Mouse (Mus musculus) midbrain, embryonic 13.5 days (tissue): ENCODE measurements around the gene Idh1. TPM values are rescaled to one million over a fixed set of nuclear protein-coding genes. Genes with fewer than 3 reads are reported as not detected.
"Not testable (repeated sequence)": the region's sequence is repeated elsewhere in the genome, so short reads cannot be mapped to it uniquely, and the experiment has no call there.

ENCODE experiments used
- ATAC-seq: fragments of 200-750 bp; cut with Nextera tagmentation; 2 replicates; pipeline ENCODE4 v1.8.0; 2017; ENCODE audit warnings: mild to moderate bottlenecking, moderate TSS enrichment, moderate library complexity
- H3K27ac ChIP-seq: fragments of 300-500 bp; sonication (generic); 2 replicates; pipeline ENCODE4 v1.5.1; 2015; ENCODE audit warnings: inconsistent platforms, mild to moderate bottlenecking, moderate library complexity
- H3K27me3 ChIP-seq: fragments of 300-500 bp; sonication (generic); 2 replicates; pipeline ENCODE4 v1.6.1; 2015; ENCODE audit warnings: mild to moderate bottlenecking, inconsistent platforms
- H3K36me3 ChIP-seq: fragments of 300-500 bp; sonication (generic); 2 replicates; pipeline ENCODE4 v1.6.1; 2015; ENCODE audit warnings: mild to moderate bottlenecking, inconsistent platforms
- H3K4me1 ChIP-seq: fragments of 300-500 bp; sonication (generic); replicated peaks from 2 replicates; pipeline ENCODE4 v1.6.1; 2015; ENCODE audit warnings: inconsistent platforms
- H3K4me2 ChIP-seq: fragments of 300-500 bp; sonication (generic); replicated peaks from 2 replicates; pipeline ENCODE4 v1.6.1; 2015; ENCODE audit warnings: moderate library complexity, mild to moderate bottlenecking, inconsistent platforms
- H3K4me3 ChIP-seq: fragments of 300-500 bp; sonication (generic); replicated peaks from 2 replicates; pipeline ENCODE4 v1.5.1; 2015; ENCODE audit warnings: mild to moderate bottlenecking, inconsistent platforms
- H3K9ac ChIP-seq: fragments of 300-500 bp; sonication (generic); replicated peaks from 2 replicates; pipeline ENCODE4 v1.6.1; 2015; ENCODE audit warnings: mild to moderate bottlenecking, inconsistent platforms
- H3K9me3 ChIP-seq: fragments of 300-500 bp; sonication (generic); 2 replicates; pipeline ENCODE4 v1.6.1; 2016; ENCODE audit warnings: mild to moderate bottlenecking, inconsistent platforms
- WGBS: fragments of 180-500 bp; shearing (Covaris S2); methylation state at CpG from one replicate; pipeline ENCODE4 v1.1.7; 2015; 5-methylcytosine and 5-hydroxymethylcytosine counted together
- polyA plus RNA-seq: library from polyadenylated mRNA; unstranded; fragments of >200 nt; fragmentation: Nextera tagmentation; extraction: Ambion mirVana; gene quantifications from 2 replicates; pipeline ENCODE4 v1.2.1, GENCODE M21; 2015

Idh1 gene
- 517 and 568 TPM in 2 replicates for polyA plus RNA-seq

GRCm38 (mm10) chr1:65186287-65187073 lies at the start of gene Idh1, which contains the start of gene Pikfyve:
Gene Idh1 (minus strand): TSS chr1:65186500.
Gene Pikfyve (plus strand): TSS chr1:65186683.
- Histone ChIP-seq H3K36me3 (0 out of 2 replicates have a peak, but pooled peaks cover 3% of the 10 kb centered on the region), H3K27me3 (no peaks in the 10 kb centered on the region), H3K9me3 (no peaks in the 10 kb centered on the region), H3K9ac (peak within 1 kb of the TSS; percentile 95), H3K27ac (peak within 1 kb of the TSS; percentile 90), H3K4me3 (peak within 1 kb of the TSS; percentile 81), H3K4me2 (peak within 1 kb of the TSS; percentile 67), H3K4me1 (peaks cover 20% of the 10 kb centered on the region)
- peak; percentile 99 for ATAC-seq
- WGBS = under 1% methylated on average over 71 of the region's 71 CpGs

- no peak overlapping the region for H3K27ac ChIP-seq
- no peak for ATAC-seq
- no peaks in the 10 kb centered on the region for H3K9me3 ChIP-seq
- WGBS = 93% methylated on average over 1 of the region's 1 CpGs
- no peaks in the 10 kb centered on the region for H3K4me1 ChIP-seq
- H3K9ac ChIP-seq = no peak overlapping the region
- H3K27me3 ChIP-seq = no peaks in the 10 kb centered on the region
- no peak overlapping the region for H3K4me2 ChIP-seq
- H3K36me3 ChIP-seq = peaks cover 23% of the 10 kb centered on the region
- H3K4me3 ChIP-seq = no peak overlapping the region
Measured at GRCm38 (mm10) chr1:65230566-65230965, 44.3 kb upstream of the Idh1 start.

GRCm38 (mm10) chr1:65229768-65230167 lies 43.5 kb upstream of the Idh1 start:
- H3K4me1 ChIP-seq, H3K4me3 ChIP-seq, H3K9ac ChIP-seq, H3K27me3 ChIP-seq, ATAC-seq, H3K9me3 ChIP-seq, H3K27ac ChIP-seq, H3K4me2 ChIP-seq: not testable (repeated sequence)
- peaks cover 18% of the 10 kb centered on the region for H3K36me3 ChIP-seq
- WGBS = 92% methylated on average over 3 of the region's 3 CpGs

GRCm38 (mm10) chr1:65227681-65228080 lies 41.4 kb upstream of the Idh1 start:
- H3K36me3 ChIP-seq = peaks cover 29% of the 10 kb centered on the region
- no peaks in the 10 kb centered on the region for H3K4me1 ChIP-seq
- H3K4me3 ChIP-seq = no peak overlapping the region
- H3K27me3 ChIP-seq = no peaks in the 10 kb centered on the region
- no peak overlapping the region for H3K4me2 ChIP-seq
- 91% methylated on average over 2 of the region's 2 CpGs for WGBS
- no peaks in the 10 kb centered on the region for H3K9me3 ChIP-seq
- ATAC-seq = no peak
- H3K27ac ChIP-seq = no peak overlapping the region
- H3K9ac ChIP-seq = no peak overlapping the region

GRCm38 (mm10) chr1:65223654-65224053 lies 37.4 kb upstream of the Idh1 start:
- H3K4me2 ChIP-seq = no peak overlapping the region
- no peak overlapping the region for H3K9ac ChIP-seq
- H3K27me3 ChIP-seq = no peaks in the 10 kb centered on the region
- H3K27ac ChIP-seq = no peak overlapping the region
- peaks cover 50% of the 10 kb centered on the region for H3K36me3 ChIP-seq
- 98% methylated on average over 2 of the region's 2 CpGs for WGBS
- ATAC-seq = no peak
- H3K4me1 ChIP-seq = no peaks in the 10 kb centered on the region
- H3K4me3 ChIP-seq = no peak overlapping the region
- no peaks in the 10 kb centered on the region for H3K9me3 ChIP-seq

GRCm38 (mm10) chr1:65217972-65218371 lies 31.7 kb upstream of the Idh1 start:
- ATAC-seq = no peak
- no peak overlapping the region for H3K27ac ChIP-seq
- peaks cover 37% of the 10 kb centered on the region for H3K36me3 ChIP-seq
- H3K4me3 ChIP-seq = no peak overlapping the region
- 0 out of 2 replicates have a peak, but pooled peaks cover 2% of the 10 kb centered on the region for H3K9me3 ChIP-seq
- H3K4me2 ChIP-seq = no peak overlapping the region
- H3K27me3 ChIP-seq = no peaks in the 10 kb centered on the region
- H3K4me1 ChIP-seq = no peaks in the 10 kb centered on the region
- H3K9ac ChIP-seq = no peak overlapping the region
- WGBS = 97% methylated on average over 1 of the region's 1 CpGs

- H3K9me3 ChIP-seq = 0 out of 2 replicates have a peak, but pooled peaks cover 2% of the 10 kb centered on the region
- no peak for ATAC-seq
- H3K36me3 ChIP-seq = peaks cover 37% of the 10 kb centered on the region
- no peak overlapping the region for H3K4me3 ChIP-seq
- H3K27me3 ChIP-seq = no peaks in the 10 kb centered on the region
- H3K4me2 ChIP-seq = no peak overlapping the region
- no peaks in the 10 kb centered on the region for H3K4me1 ChIP-seq
- no peak overlapping the region for H3K27ac ChIP-seq
- H3K9ac ChIP-seq = no peak overlapping the region
- WGBS = 89% methylated on average over 2 of the region's 2 CpGs
Measured at GRCm38 (mm10) chr1:65217567-65217966, 31.3 kb upstream of the Idh1 start.

GRCm38 (mm10) chr1:65213214-65213613 lies 26.9 kb upstream of the Idh1 start:
- Histone ChIP-seq H3K9me3 (peaks cover 12% of the 10 kb centered on the region), H3K9ac (no peak overlapping the region), H3K4me2 (no peak overlapping the region), H3K27ac (no peak overlapping the region), H3K4me3 (no peak overlapping the region), H3K36me3 (peaks cover 51% of the 10 kb centered on the region), H3K27me3 (no peaks in the 10 kb centered on the region), H3K4me1 (no peaks in the 10 kb centered on the region)
- no peak for ATAC-seq
- WGBS = 25% methylated on average over 2 of the region's 2 CpGs

GRCm38 (mm10) chr1:65204299-65204698 lies 18.0 kb upstream of the Idh1 start:
- H3K9me3 ChIP-seq = peaks cover 4% of the 10 kb centered on the region; the same call in 1 of the 2 replicates
- H3K27ac ChIP-seq = no peak overlapping the region
- no peak overlapping the region for H3K9ac ChIP-seq
- H3K4me1 ChIP-seq = no peaks in the 10 kb centered on the region
- H3K36me3 ChIP-seq = peaks cover 53% of the 10 kb centered on the region
- no peak overlapping the region for H3K4me3 ChIP-seq
- no peak overlapping the region for H3K4me2 ChIP-seq
- 90% methylated on average over 1 of the region's 1 CpGs for WGBS
- no peak for ATAC-seq
- no peaks in the 10 kb centered on the region for H3K27me3 ChIP-seq

GRCm38 (mm10) chr1:65198861-65199260 lies 12.6 kb upstream of the Idh1 start:
- WGBS = 97% methylated on average over 2 of the region's 2 CpGs
- Histone ChIP-seq H3K4me2 (no peak overlapping the region), H3K9ac (no peak overlapping the region), H3K4me1 (no peaks in the 10 kb centered on the region), H3K27ac (no peak overlapping the region), H3K36me3 (peaks cover 38% of the 10 kb centered on the region), H3K4me3 (no peak overlapping the region), H3K27me3 (no peaks in the 10 kb centered on the region), H3K9me3 (no peaks in the 10 kb centered on the region)
- ATAC-seq = no peak

- Histone ChIP-seq H3K4me3 (no peak overlapping the region), H3K9me3 (no peaks in the 10 kb centered on the region), H3K27me3 (no peaks in the 10 kb centered on the region), H3K4me2 (no peak overlapping the region), H3K27ac (no peak overlapping the region), H3K9ac (no peak overlapping the region), H3K36me3 (peaks cover 40% of the 10 kb centered on the region), H3K4me1 (no peaks in the 10 kb centered on the region)
- 89% methylated on average over 2 of the region's 2 CpGs for WGBS
- no peak for ATAC-seq
Measured at GRCm38 (mm10) chr1:65198425-65198824, 12.1 kb upstream of the Idh1 start.

GRCm38 (mm10) chr1:65193226-65193625 lies 6.9 kb upstream of the Idh1 start:
- no peak for ATAC-seq
- Histone ChIP-seq H3K27ac (no peak overlapping the region), H3K9ac (no peak overlapping the region), H3K4me3 (no peak overlapping the region), H3K9me3 (no peaks in the 10 kb centered on the region), H3K27me3 (no peaks in the 10 kb centered on the region), H3K4me1 (peaks cover 6% of the 10 kb centered on the region), H3K36me3 (peaks cover 48% of the 10 kb centered on the region), H3K4me2 (no peak overlapping the region)
- 95% methylated on average over 2 of the region's 2 CpGs for WGBS
